Mouse (Mus musculus) A20 (cell line): ENCODE results near the gene Pdcd6ip.
"Not testable (repeated sequence)": the region's sequence is repeated elsewhere in the genome, so short reads cannot be mapped to it uniquely, and the experiment has no call there.

ENCODE experiments used
- DNase-seq: peaks from one replicate; pipeline ENCODE4 v3.0.0-alpha.2; 2011; ENCODE audit warnings: low read depth, low spot score

The Pdcd6ip gene

DNA sequence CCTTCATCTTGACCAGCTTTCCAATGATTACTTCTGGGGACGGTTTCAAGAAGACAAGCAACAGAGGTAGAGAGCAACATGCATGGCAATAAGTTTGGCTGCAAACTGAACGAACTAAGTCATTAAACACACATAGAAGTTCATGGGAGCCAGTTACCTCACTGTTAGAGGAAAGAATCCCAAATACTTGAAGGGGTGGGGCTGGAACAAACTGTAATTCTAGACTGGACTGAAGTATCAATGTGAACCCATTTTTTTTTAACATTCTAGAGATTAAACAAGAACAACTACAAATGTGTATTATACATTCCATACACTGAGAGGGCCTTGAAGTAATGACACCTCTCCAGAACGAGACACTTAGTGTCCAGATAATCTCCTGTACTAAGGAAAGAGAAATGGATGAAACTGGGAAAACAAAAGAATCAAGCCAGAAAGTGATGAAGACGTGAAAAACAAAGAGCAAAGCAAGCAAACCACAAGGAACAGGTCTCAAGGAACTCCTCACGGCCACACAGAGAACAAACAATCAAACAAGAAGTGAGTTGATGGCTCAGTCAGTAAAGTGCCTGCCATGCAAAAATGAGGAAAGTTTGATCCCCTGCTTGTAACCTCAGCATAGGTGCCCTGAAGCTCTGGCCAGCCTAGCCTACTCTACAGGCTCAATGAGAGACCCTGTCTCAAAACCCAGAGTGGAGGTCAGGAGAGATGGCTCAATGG is 6.5 kb downstream of the Pdcd6ip start:
- no peak for DNase-seq

GRCm38 (mm10) chr9:113687461-113687860 is 20.6 kb downstream of the Pdcd6ip start:
- DNase-seq: no peak

- DNase-seq: no peak
Measured at GRCm38 (mm10) chr9:113673721-113674120, 34.3 kb downstream of the Pdcd6ip start.

- no peak for DNase-seq
Measured at GRCm38 (mm10) chr9:113672352-113672751, 35.7 kb downstream of the Pdcd6ip start.

GRCm38 (mm10) chr9:113670857-113671106 is 37.3 kb downstream of the Pdcd6ip start:
- no peak for DNase-seq

- DNase-seq: no peak
Measured at GRCm38 (mm10) chr9:113670105-113670856, 37.8 kb downstream of the Pdcd6ip start.

GRCm38 (mm10) chr9:113663476-113663875 is 44.6 kb downstream of the Pdcd6ip start:
- no peak for DNase-seq

GRCm38 (mm10) chr9:113657837-113658236 is 50.2 kb downstream of the Pdcd6ip start:
- DNase-seq: no peak

GRCm38 (mm10) chr9:113653571-113653970 is 54.5 kb downstream of the Pdcd6ip start:
- DNase-seq: no peak

DNA sequence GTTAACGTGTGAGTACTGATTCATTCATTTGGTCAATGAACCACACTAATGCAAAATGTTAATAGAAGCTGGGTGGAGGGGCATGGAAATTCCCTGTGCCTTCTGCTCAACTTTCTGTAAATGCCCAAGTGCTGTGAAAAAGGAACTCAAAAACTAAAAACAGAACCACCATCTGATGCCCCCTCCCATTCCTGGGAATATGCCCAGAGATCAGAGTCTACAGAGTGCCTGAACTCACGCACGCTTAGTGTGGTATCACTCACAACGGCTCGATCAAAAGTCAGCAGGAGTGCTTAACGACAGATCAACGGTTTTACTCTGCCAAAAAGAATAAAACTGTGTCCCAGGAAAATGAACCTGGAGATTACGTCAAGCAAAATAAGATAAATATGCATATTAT is 57.3 kb downstream of the Pdcd6ip start:
- no peak for DNase-seq

DNA sequence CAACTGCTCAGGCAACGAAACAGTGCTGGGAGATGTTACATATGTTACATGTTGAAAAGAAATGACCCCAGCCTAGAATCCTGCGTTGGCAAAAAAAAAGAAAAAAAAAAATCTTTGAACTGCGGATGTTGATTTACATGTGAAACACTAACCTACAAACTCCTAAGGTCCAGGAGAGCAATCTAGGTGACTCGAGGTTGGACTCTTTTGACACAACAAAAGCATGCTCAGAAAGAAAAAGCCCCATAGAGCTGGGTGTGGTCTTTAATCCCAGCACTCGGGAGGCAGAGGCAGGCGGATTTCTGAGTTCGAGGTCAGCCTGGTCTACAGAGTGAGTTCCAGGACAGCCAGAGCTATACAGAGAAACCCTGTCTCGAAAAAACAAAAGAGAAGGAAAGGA is 58.8 kb downstream of the Pdcd6ip start:
- not testable (repeated sequence) for DNase-seq

DNA sequence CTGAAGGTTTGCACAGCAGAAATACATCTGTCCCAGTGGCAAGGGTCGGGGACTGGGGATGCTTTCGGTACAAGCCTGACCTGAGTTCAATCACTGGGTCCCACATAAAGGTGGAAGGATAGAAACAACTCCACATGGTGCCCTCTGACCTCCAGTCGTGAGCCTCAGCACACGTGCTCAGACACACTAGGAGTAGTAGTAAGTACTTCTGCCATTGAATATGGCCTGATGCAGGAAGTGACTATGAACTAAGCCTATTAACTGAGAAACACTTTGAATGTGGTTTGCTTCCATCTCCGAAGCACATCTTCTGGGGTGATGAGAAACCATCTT is 62.3 kb downstream of the Pdcd6ip start:
- DNase-seq: no peak

DNA sequence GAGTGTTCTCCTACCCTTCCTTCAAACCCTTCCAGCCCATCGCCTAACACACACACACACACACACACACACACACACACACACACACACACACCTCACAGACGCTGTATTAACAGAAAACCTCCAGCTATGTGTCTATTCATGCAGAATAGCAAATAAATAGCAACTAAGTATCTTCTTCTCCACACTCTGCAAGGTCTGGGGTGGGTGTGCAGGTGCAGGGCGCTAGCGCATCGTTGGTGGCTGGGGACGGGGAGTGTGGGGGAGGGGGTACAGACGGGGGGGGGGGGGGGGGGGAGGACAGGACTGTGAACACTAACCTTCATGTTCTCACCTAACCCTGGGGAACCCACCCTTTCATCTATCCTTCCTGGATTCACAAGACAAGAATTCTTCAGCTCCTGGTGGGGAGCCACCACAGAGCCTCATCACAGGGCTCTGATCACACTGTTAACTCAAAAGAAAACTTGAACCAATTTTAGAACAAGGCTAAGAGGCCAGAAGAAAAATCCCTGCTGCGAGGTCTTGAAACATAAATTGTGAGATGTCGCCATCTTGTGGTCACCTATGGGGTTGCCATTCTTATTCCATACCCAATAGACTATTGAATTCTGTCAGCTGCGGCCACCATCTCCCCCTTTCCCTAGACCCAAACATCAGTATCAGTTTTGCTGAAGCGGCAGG is 62.8 kb downstream of the Pdcd6ip start:
- peak; percentile 80 for DNase-seq

DNA sequence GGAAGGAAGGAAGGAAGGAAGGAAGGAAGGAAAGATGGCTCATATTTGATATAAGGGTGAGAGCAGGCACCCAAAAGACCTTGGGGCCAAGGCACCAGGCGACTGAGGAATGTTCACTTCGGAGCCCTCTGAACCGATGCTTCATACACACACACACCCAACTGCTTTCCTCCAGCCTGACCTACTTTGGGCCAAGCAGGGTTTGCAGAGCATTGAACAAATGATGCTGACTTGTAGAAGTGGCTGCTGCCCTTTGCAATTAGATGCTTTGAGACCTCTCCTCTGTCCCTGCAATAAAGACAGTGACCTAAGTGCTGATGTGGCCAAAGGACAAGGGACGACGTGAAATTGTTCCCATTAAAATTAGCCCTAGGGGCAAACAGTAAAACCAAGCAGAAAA is 63.4 kb downstream of the Pdcd6ip start:
- DNase-seq: no peak

DNA sequence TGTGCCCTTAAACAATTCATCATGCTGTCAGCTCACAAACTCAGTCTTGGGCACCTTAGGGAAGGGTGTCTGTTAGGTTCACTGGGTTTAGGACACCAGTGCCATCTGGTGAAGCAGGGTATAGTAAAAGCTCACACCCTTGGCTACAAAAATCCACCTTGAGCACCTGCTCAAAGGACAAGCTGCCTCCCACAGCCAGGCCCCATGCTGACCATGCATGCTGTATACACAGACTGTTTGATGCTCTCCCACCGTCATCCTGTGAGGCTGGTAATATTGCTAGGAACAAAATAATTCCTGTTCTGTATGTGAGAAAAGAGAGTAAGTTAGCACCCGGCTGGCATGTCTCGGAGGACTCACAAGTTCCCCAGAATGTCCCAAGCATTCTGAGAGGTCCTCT is 64.0 kb downstream of the Pdcd6ip start:
- DNase-seq: no peak

DNA sequence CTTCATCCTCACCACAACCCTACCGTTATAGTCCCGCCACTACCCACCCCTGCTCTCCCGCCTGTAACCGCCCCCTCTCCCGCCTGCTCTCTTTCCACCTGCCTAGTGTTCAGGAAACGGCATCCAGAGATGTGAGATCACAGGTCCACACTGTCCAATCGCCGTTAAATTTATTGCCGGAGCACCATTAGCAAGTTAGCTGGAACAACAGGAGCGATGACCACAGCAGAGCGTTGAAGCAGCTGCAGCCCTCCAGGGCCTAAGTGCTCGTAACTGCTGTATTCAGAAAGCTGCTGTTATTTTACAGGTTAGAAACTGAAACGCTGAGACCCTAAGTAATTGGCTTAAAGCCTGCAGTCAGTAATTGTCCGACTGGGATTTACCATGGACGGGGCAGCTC is 64.4 kb downstream of the Pdcd6ip start:
- no peak for DNase-seq

DNA sequence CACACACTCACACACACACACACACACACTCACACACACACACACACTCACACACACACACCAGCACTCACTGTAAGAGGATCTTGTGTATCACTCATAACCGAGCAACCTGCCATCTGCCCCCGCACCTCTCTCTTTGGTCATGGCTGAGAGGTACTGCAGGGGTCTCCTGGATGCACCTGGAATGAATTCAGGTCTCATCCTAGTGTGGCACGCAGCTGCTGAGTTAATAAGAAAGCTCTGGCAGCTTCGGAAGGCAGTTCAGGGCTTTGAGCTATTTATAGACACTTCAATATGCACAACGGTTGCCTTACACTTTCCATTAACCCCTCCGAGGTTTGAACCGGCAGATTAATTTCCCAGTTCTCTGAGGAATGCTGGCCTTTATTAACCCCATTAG is 73.1 kb downstream of the Pdcd6ip start:
- no peak for DNase-seq

DNA sequence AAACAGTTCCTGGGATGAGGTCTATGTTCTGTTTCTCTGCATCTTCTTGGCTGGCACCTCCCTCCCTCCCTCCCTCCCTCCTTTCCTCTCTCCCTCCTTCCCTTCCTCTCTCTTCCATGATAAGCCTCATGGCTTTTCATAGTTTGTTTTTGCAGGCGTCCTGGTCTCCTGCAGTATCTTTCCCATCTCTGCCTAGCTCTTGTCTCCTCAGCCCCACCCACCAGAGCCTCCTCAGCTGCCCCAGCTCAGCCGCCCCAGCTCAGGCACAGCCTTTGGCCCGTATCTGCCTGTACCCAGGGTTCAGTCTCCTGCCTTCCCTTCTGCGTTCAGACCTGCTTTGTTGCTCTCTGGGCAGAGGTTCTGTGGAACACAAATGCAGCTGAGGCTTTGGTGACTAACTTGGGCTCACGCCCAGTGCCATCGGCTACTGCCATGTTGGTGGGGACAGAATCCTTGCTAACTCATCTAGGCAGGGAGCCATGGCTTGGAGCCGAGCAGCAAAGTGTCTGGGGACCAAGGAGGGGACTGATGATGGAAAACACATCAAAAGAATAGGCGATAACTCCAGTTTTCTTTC is 74.8 kb downstream of the Pdcd6ip start:
- no peak for DNase-seq

DNA sequence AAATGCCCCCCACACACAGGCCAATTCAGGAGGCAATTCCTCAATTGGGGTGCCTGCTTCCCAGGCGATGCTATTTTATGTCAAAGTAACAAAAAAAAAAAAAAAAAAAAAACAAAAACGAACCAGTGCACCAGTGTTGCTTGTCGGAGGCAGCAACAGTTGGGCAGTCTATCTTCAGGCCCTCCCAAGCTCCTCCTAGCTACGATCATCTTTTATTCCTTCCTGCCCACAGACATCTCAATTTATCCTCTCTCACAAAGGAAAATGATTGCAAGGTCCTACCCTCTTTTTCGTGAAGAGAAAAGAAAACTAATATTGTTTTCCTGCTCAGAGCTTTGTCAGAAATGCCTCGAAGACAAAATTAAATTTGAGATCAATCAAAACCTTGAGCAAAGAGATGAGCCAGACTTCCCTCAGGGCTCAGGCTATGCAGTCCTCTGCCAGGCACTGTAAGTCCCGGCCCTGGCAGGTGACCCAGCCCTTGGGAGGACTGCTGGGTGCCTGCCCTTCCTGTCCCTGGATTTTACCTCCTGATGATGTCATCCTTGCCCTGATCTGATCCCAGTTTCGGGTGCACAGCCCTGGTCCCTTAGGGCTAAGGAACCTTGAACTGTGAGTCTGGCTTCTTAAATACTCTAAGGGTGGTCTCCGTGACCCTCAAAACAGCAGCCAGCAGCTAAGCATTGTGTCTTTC is 75.6 kb downstream of the Pdcd6ip start:
- DNase-seq: no peak

DNA sequence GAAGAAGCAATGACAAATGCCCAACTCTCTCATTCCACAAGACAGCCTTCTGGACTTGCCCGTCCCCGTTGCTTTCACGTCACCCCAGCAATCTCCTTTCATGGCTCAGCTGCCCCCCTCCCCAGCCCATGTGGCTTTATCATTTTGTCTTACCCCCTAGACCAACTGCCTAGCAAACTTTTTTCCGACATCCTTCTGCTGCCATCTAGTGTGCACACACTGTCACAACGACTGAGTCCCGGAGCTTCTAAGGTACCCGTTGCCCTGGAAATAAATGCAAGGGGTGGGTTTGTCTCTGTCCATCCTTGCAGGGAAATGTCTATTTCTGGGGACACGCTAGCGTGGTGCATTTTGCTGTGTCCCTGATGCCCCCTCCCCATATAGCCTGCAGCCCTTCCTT is 78.4 kb downstream of the Pdcd6ip start:
- DNase-seq: peak; percentile 30

GRCm38 (mm10) chr9:113629191-113629590 is 78.9 kb downstream of the Pdcd6ip start:
- no peak for DNase-seq

- DNase-seq: no peak
Measured at GRCm38 (mm10) chr9:113628780-113629179, 79.3 kb downstream of the Pdcd6ip start.
